Mouse (Mus musculus) thymus, postnatal 25 days (tissue): ENCODE measurements around the gene Rps15.

ENCODE experiments used
- DNase-seq: peaks from one replicate; pipeline ENCODE4 v3.0.0; 2022

The Rps15 gene

GRCm38 (mm10) chr10:80294788-80295303, 2.6 kb downstream of the Rps15 start:
- no peak for DNase-seq

DNA sequence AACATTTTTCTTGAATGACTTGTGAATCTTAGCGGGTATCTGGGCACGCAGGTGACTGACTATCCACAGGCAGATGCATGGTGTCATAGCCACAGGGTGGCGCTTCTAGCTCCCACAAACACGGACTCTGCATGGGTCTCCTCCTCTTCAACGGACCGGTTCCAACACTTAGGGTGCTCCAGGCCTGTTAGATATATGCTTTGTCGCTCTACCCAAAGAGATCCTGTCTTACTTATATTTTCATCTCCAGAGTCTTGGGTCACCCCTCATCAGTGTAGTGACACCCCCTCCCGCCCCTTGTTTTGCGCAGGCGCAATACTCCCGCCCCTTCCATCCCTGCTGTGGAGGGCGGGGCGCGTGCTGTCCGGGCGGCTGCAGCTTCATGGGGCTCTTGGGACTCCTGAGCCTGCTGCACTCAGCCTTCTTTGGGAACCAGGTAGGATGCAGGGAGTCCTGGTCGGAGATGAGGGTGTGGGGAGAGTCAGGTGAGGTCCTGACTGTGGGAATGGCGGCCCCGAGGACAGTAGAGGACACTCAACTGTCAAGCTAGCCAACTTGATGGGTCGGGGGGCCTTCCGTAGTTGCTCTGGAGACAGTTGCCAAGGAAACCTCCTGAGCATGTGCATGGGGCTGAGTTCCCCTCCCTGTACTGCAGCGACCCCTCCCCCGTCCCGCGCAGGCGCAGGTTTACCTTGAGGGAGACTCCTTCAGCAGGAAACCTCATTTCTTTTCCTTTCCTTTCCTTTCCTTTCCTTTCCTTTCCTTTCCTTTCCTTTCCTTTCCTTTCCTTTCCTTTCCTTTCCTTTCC, 3.6 kb downstream of the Rps15 start, which contains the start of gene Apc2:
TSS of gene Apc2 (plus strand) at position 360 of the 808 bp plus-strand sequence.
- DNase-seq = peak; percentile 72

DNA sequence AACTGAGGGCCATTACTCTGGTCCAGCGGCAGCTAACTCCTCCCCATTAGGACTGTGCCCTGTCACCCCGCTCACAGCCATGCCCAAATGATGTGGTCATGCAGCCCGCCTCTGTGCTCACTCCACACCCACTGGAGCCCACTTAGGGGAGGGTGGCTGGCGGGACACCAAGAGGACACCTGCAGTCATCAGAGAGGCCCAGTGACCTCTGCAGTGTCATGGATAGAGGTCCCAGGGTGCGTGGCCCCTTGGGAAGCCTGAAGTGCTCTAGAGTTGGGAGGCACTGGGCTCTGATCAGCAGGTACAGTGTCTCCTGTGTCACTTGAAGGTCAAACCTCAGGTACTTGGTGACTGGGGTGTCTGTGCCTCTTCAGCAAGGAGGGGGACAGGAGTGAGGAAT, 4.6 kb downstream of the Rps15 start:
- DNase-seq = no peak

- DNase-seq = no peak
Measured at GRCm38 (mm10) chr10:80297526-80298133, 5.4 kb downstream of the Rps15 start.

- no peak for DNase-seq
Measured at GRCm38 (mm10) chr10:80298571-80299281, 6.5 kb downstream of the Rps15 start.

DNA sequence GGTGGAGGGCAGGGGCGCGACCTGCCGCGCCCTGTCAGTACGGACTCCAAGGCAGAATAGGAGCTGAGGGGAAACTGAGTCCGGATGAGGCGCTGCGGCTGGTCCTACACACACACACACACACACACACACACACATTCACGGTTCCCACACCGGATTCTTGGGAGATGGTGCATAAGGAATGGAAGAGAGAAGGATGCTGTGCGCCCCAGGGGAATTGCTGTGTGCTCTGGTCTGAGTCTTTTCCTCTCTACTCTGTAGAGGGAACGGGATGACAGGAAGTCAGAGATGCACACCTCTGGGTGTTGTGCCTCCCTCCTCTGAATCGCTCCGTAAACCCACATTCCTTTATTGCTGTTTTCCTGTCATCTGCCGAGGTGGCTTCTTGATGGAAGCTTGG, 7.0 kb downstream of the Rps15 start:
- DNase-seq = no peak

DNA sequence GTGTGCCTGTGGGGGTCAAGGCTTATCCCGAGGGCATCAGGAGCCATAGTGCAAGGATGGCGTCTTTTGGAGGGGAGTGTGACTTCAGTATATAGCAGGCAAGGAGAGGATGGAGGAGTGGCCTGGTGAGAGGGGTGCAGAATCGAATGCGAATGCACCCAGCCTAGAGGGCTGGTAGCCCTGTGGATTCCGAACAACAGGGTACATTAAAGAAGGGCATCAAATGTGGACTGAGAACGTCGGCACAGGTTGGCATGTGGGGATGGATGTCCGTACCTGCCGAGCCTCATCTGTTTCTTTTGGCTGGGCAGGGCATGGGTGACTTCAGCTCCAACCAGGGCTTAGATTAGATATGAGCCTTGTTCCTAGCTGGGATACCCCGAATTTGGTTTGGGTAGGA, 7.6 kb downstream of the Rps15 start:
- DNase-seq = no peak

DNA sequence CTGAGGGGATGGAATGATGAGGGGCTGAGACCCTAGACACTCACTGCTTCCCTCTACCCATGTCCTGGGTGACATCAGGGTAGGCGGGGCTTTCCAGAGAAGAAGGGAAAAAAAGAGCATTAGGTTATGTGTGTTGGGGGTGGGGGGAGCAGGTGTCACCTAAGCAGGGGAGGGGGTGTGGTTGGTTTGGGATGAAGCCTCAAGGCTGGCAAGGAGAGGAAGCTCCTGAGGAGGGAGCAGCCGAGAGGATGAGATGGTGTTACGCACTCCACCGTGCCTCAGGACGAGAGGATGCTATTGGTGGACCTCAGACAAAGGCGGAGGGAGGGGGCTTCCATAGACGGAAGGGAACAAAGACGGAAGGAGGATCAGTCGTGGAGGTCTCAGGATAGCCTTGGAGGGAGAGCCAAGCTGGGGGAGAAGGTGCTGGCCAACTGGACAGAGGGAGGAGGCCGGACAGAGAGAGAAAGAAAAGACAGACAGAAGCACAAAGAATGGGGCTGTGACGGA, 8.5 kb downstream of the Rps15 start:
- no peak for DNase-seq

DNA sequence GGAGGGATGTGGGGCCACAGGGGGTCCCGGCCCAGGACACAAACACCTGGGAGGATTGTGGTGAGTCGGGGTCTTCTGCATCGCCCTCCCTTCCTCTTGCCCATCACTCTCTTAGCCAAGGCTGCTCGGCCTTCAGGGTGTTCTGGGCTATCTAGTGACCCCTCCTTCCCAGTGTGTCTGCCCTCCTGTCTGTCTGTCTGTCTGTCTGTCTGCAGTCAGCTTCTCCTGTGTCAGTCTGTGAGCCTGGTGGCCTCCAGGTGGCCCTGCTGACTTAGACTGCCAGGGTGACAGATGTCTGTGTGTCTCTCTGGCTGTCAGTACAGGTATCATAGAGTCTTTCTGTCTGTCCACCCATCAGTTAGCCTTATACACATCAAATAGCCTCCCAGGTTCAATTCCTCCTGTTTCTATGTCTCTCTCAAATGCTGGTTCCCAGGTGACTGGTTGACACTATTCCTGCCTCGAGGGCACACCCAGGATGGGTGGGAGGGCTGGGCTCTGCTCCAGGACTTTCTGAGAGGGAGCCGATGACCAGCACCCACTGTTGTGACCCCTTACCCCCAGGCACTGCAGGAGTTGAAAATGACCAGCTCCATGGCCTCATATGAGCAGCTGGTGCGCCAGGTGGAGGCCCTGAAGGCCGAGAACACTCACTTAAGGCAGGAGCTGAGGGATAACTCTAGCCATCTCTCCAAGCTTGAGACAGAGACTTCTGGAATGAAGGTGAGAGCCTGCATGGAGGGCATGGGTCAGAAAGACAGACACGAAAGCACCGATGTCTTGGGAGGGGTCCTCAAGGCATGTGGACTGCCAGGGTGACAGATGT, 9.2 kb downstream of the Rps15 start:
- DNase-seq = no peak

GRCm38 (mm10) chr10:80302082-80302355, 9.8 kb downstream of the Rps15 start:
- DNase-seq = no peak

DNA sequence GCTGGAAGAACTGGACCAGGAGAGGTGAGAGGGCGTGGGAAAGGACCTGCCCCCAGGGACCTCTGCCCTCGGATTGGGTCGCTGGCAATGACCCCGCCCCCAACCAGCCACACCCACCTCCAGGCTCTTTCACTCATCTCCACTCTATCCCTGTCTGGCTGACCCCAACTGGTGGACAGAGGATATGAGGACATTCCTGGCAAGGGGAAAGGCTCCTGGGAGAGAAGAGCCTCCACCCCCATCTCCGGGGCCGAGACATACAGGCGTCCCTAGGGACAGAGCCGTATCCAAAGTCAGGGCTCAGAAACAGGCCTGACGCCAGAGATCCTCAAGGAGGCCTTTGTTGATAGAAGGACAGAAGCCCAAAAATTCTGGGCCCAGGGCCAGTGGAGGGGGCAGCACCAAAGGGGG, 10.2 kb downstream of the Rps15 start:
- no peak for DNase-seq

DNA sequence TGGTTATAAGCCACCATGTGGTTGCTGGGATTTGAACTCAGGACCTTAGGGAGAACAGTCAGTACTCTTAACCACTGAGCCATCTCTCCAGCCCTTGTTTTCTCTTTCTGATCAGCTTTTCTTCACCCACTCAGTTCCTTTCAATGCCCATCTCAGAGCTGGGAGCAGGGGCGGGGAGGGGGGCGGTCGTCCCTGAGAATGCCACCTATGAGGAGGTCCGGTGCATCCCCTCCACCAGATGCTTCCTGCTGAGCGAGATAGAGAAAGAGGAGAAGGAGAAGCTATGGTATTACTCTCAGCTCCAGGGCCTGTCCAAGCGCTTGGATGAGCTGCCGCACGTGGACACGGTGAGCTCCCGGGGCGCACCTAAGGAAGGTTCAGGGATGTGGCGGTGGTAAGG, 12.2 kb downstream of the Rps15 start:
- DNase-seq = no peak

- peak; percentile 48 for DNase-seq
Measured at GRCm38 (mm10) chr10:80304862-80305261, 12.6 kb downstream of the Rps15 start.

GRCm38 (mm10) chr10:80311560-80311959, 19.3 kb downstream of the Rps15 start:
- no peak for DNase-seq

DNA sequence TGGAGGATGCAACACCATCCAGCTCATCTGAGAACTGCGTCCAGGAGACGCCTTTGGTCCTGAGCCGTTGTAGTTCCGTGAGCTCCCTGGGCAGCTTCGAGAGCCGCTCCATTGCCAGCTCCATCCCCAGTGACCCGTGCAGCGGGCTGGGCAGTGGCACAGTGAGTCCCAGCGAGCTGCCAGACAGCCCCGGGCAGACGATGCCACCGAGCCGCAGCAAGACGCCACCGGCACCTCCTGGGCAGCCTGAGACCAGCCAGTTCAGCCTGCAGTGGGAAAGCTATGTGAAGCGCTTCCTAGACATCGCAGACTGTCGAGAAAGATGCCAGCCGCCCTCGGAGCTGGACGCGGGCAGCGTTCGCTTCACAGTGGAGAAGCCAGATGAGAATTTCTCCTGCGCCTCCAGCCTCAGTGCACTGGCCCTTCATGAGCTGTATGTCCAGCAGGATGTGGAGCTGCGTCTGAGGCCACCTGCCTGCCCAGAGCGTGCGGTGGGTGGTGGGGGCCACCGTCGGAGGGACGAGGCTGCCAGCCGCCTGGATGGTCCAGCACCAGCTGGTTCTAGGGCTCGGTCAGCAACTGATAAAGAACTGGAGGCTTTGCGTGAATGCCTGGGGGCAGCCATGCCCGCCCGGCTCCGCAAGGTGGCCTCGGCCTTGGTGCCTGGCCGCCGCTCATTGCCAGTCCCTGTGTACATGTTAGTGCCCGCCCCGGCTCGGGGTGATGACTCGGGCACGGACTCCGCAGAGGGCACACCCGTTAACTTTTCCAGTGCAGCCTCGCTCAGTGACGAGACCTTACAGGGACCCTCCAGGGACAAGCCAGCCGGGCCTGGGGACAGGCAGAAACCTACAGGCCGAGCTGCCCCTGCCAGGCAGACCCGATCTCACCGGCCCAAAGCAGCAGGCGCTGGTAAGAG, 20.6 kb downstream of the Rps15 start:
- no peak for DNase-seq

DNA sequence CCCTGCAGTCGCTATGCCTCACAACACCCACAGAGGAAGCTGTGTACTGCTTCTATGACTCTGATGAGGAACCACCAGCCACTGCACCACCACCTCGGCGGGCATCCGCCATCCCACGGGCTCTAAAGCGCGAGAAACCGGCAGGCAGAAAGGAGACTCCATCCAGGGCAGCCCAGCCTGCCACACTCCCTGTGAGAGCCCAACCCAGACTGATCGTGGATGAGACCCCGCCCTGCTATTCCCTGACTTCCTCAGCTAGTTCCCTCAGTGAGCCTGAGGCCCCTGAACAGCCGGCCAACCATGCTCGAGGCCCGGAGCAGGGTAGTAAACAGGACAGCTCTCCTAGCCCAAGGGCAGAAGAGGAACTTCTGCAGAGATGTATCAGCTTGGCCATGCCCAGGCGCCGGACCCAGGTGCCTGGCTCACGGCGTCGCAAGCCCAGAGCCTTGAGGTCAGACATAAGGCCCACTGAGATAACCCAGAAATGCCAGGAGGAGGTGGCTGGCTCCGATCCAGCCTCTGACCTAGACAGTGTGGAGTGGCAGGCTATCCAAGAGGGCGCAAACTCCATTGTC, 21.5 kb downstream of the Rps15 start:
- no peak for DNase-seq

DNA sequence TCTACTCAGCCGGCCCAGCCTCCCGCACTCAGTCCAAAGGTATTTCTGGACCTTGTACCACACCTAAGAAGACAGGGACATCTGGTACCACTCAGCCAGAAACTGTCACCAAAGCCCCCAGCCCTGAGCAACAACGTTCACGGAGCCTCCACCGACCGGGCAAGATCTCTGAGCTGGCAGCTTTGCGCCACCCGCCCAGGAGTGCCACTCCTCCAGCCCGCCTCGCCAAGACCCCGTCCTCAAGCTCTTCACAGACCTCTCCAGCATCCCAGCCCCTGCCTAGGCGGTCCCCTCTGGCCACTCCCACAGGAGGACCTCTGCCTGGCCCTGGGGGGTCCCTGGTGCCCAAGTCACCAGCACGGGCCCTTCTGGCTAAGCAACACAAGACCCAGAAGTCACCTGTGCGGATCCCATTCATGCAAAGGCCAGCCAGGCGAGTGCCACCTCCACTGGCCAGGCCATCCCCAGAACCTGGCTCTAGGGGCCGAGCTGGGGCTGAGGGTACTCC, 22.3 kb downstream of the Rps15 start:
- DNase-seq = no peak

GRCm38 (mm10) chr10:80315315-80315714, 23.1 kb downstream of the Rps15 start:
- no peak for DNase-seq

DNA sequence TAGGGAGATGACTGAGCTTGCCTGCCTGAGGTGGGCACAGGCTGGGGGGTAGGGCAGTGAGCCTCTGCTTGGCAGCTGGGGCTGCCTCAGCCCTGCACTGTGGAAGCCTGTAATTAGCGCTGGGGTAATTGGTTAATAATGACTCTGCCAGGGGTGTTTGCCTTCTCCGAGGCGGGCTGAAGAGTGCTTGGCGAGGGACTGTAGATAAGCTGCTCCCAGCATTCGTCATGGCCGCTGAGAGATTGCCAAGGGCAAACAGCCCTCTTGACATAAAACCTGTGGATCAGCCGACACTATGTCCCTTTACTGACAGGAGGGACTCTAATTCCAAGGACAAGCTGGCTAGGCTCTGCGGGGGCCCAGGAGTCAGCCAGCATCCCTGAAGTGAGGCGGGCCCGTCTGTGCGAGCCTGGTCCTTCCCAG, 24.1 kb downstream of the Rps15 start:
- no peak for DNase-seq

GRCm38 (mm10) chr10:80317011-80317410, 24.8 kb downstream of the Rps15 start:
- no peak for DNase-seq

DNA sequence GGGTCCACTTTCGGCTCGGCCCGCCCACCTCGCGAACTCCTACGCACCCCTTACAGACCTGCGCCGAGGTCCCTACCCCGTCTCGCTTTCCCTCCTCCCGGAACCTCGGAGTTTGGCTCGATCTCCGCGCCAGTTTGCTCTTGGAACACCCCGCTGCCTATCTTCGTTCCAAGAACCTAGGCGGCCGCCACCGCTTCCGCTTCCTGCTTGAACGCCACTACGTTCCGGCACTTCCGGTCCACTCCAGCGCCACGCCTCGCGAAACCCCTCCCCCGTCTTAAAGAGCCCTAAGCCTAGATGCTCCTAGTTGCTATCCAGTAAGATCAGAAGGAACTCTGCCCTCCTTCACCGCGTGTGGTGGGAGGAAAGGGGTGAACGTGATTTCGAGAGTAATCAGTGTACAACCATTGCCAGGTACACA, 28.1 kb downstream of the Rps15 start, which contains the start of gene 2310011J03Rik:
TSS of gene 2310011J03Rik (minus strand) at position 198 of the 421 bp plus-strand sequence.
- peak; percentile 89 for DNase-seq
